Mouse (Mus musculus) cerebellum, postnatal 4 days (tissue): ENCODE results near the gene Zfp169.
"Not testable (repeated sequence)": the region's sequence is repeated elsewhere in the genome, so short reads cannot be mapped to it uniquely, and the experiment has no call there.

Source experiments
- DNase-seq, 2 experiments: peaks; one replicate each; pipeline ENCODE4 v3.0.0; 2022; ENCODE audit warnings: low spot score in 2 of 2, mixed read lengths in 1 of 2

Zfp169 gene

DNA sequence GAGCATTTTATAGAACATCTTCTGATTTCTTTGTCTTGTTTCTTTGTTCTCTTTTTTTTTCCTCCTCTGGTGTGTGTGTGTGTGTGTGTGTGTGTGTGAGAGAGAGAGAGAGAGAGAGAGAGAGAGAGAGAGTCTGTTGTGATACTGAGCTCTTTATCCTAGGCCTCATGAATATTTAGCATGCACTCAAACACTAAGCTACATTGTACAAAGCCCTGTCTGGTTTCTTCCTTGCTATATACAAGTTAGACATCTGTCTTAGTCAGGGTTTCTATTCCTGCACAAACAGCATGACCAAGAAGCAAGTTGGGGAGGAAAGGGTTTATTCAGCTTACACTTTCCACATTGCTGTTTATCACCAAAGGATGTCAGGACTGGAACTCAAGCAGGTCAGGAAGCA, 5.9 kb upstream of the Zfp169 start:
- not testable (repeated sequence) for DNase-seq

DNA sequence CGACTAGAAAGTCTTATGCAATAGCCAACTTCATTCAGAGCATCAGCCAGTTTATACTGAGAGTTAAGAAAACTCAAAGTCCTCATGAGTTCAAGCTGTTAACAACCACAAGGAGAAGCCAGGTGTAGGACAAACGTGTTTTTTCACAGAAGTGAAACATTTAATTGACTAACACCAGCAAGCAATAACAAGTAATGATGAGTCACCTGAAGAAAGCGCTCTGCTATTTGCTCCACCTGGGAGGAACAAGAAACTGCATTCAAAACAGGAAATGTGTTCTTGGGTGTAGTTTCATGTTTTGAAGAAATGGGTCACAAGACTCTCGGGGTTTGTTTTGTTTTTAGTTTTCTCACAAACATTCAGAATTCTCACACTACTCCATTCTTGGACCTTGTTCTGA, 2.6 kb upstream of the Zfp169 start:
- DNase-seq = no peak

DNA sequence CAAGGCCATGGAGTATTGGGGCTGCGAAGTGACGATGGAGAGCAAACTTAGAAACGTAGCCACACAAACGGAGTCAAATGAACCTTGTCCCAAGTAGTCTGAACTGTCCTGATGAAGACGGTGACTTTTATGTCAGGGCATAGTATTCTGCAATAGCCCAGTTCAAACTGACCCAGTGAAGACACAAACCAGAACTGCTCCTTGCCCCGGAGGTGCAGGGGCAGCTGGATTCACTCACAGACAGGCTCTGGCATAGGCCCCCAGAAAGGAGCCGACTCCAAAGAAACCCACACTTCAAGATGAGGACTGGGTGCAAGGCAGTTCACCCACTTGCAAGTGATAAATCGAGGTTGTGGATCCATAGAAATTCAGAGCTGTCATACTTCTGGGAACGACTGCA, 4.6 kb downstream of the Zfp169 start:
- no peak for DNase-seq

DNA sequence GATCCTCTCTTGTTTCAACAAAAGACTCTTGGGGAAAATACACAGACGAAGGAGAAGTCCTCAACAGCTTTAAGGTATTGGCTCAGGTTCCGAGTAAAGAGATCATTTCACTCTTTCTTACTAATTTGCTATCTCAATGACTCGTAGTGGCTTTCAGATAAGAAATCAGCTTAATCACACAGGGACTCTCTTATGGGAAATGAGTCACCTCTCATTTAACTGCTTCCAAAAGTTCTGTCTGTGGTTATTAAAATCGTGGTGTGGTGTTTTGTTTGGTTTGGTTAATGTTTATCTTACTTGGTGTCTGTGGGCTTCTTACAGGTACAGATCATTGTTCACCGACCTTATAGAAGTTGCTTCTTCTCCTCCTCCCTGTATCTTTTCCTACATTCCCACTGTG, 10.8 kb downstream of the Zfp169 start:
- no peak for DNase-seq

DNA sequence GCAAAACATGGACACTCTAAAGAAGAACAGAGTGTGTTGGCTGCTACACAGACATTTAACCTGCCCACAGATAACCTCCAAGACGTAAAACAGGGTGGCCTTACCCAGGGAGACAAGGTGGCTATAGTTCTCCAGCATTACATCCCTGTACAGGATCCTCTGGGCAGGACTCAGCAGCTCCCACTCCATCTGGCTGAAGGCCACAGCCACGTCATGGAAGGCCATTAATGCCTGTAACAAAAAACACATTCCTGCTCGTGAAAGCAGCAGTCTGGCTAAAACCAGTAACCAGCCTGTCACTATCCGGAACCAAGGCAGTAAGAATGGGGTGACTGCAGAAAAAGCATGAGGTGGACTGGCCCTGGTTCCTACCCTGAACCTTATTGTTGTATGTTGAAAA, 14.6 kb downstream of the Zfp169 start:
- DNase-seq = no peak

DNA sequence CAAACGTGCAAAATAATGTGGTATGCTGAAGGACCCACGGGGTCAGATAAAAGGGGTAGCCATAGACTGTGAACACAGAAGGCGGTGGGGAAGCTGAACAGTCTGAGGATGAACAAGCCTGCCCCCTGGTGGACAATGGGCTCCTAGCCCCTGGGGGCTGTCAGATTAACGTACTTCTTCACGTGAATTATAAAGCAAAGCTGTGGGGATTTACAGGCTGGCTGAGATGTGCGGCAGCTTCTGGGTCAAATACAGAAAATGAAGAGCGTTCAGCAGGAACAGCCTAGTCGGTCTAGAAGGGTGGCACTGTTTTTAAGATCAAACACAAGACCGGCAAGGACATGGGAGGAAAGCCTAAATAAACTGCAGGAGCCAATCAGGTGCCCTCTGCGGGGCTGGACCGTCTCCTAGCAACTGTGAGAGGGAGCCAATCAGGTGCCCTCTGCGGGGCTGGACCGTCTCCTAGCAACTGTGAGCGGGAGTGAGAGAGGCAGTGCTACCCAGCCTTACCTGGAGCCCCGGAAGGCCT, 15.5 kb downstream of the Zfp169 start:
- DNase-seq = peak; percentile 68 to 71

DNA sequence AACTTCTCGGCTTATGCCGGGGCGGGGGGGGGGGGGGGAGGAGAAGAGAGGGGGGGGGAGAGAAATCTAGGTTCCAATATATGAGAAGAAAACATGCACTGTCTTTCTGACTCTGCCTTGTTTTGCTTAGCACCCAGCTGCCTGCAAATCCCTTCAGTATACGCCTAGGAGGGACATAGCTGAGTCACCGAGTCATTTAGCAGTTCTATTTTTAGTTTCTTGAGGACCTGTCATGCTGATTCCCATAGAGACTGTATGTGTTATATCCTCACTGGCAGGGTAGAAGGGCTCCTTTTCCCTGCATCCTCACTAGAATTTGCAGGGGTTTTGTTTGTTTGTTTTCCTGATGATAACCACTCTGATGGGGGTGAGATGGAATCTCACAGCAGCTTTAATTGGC, 20.1 kb downstream of the Zfp169 start:
- no peak for DNase-seq

DNA sequence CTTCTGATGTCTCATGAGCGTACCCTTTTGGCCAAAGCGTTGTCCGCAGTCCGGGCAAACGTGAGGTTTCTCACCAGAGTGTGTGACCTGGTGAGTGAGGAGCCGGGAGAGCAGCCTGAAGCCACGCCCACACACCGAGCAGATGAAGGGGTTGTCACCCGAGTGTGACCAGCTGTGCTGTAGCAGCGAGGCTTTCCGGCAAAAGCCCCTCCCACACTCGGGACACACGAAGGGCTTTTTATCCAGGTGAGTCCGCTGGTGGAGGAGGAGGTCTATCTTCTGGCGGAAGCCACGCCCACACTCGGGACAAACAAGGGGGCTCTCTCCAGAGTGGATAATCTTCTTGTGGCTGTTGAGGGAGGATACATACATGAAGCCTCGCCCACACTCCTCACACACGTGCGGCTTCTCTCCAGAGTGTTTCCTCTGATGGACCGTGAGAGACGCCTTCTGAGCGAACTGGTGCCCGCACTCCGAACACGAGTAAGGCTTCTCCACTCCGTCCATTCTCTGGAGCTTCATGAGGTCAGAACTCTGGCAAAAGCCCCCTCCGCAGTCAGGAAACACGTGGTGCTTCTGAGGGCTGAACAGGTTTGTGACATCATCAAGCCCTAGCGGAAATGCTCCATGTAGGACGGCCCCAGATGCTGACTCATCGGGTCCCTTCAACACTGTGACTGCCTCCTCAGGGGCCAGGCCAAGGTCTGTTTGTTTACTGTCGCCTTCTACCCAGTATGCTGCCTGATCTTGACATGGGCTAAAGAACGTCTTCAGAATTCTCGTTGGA, 22.7 kb downstream of the Zfp169 start:
- DNase-seq = no peak

DNA sequence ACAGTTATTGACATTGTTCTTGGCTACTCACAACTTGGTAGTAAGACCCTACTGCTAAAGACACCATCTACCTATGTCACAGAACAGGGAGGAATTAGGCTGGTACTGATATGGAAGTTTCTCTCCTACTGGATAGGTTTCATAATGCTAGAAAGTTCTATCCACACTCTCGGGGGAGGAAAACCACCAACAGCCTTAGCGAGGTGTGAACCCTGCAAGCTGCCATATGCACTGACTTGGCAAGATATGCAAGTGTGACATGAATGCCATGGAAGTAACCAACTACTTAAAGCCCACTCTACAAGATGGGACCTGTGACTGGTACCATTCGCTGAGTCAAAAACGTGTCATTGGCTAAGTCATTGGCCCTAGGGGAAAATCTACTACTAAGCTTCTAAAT, 29.6 kb downstream of the Zfp169 start:
- no peak for DNase-seq

DNA sequence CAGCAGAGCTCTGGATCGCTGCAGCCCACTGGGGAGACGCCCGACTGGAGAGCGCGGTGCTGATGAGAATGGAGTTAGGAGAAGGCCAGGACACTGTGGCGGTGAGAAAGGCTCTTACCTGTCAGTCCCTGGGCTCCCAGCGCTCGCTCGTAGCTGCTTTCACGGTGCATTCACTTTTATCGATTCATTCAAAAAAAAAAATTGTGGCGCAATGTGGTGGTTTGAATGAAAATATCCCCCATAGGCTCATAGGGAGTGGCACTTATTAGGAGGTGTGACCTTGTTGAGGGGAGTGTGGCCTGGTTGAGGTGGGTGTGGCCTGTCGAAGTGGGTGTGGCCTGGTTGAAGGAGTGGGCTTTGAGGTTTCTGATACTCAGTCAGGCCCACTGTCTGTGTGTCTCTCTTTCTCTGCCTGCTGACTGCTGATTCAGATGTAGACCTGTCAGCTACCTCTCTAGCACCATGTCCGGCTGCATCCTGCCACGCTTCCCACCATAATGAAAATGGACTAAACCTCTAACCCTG, 44.5 kb downstream of the Zfp169 start:
- DNase-seq = no peak

DNA sequence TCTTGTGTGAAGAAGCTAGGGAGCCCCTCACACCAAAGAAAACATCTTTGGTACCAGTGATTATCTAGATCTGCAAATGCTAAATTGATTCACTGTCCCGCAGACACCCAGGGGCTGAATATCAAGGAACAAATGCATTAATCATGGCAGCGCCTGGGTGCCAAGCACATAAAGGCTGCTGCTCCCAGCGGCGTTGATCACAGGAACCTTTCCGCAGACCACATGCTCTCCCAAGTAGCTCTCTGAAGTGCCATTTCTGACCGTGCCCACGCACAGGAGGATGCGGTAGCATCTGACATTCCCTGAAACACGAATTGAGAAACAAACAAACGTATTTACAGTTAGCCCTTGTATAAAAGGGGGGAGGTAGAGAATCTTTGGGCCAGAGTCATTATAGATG, 47.1 kb downstream of the Zfp169 start:
- no peak for DNase-seq

DNA sequence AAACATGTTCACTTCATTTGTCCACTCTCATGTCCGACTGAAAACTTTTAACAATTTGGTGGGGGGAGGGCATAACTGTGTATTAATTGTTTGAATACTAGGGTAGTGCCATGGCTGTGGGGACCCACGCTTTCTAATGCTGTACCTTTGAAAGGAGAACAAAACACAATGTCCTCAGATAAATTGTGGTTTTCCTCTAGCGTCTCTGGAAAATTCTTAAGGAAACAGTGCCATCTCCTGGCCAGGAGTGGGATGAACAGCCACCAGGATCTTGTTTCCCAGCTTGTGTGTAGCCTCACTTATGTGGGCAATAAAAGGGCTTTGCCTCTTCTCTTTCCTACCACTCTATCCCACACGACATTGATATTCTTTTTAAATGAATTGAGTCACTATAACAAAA, 49.1 kb downstream of the Zfp169 start:
- peak; percentile 80 to 85 for DNase-seq

DNA sequence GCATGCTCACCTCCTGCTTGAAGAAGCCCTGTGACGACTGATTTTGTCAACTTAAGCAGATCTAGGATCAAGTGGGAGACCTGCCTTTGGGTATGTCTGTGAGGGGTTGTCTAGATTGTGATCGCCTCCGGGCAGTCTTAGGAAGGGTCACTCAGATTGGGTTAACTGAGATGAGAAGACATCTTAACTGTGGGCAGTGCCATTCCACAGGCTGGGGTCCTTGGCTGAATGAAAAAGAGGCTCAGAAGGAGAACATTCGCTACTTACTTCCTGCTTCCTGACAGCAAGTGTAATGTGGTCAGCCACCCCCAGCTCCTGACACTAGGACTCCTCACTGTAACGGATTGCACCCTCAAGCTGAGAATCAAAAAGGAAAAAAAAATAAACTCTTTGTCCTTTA, 54.0 kb downstream of the Zfp169 start:
- DNase-seq = no peak

DNA sequence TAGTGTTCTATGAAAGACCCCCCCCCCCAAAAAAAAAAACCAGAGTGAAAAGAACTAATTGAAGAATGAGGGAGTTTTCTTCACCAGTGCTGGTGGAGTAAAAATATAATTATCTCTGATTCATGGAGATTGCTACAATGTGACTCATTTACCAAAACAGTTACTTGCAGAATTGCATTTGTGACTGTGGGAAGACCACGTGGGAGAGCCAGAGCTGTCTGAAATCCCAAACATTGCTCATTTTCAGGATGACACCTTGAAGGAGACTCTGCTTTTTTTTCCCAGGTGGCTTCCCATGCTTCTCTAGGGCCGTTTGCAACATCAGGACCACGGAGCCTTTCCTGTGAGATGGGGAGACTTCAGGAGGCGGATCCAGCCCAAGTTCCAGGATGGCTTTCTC, 65.1 kb downstream of the Zfp169 start:
- no peak for DNase-seq

DNA sequence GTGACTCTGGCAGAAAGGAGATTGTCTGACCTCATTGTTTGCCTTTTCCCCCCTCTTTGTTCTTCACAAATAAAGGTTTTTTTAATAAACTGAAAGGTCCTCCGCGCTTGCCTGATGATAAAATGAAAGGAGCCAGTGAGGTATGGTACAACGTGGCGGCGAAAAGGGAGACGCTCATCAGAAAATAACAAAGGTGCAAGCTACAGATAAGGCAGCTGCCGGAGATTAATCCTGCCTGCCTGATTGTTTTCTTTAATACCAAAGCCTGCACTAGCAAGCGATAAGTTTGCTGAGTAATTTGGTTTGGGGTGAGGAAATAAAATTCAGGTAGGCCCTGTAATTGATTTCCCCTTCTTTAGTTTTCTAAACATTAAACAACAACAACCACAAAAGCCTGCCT, 69.3 kb downstream of the Zfp169 start:
- DNase-seq = no peak

DNA sequence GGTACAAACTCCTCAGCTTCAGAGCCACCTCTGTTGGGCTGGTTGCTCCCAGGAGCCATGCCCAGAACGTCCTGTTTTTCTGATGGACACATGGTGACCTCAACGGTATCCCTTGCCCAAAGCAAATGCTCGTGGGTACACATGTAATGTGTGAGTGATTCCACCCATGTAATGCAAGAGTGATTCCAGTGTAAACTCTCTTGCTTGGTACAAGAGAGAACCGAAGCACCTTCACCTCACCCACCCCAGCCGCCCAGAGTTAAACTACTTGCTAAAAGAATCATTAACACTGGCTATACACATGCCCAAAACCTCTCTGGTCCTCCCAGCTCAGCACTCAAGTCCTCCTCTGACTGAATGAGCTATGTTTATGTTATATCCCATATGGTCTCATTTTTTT, 74.9 kb downstream of the Zfp169 start:
- no peak for DNase-seq
